Mouse (Mus musculus) spleen, postnatal 10 days (tissue): Measurements from ENCODE around the gene Tex48.

ENCODE experiments used
- DNase-seq, 2 experiments: peaks; one replicate each; pipeline ENCODE4 v3.0.0; 2021 to 2022; ENCODE audit warnings: low spot score in 2 of 2

The Tex48 gene

GRCm38 (mm10) chr4:63595259-63595658 is 27.0 kb downstream of the Tex48 start:
- DNase-seq: no peak

GRCm38 (mm10) chr4:63594459-63595110 is 27.6 kb downstream of the Tex48 start:
- DNase-seq: no peak

GRCm38 (mm10) chr4:63590538-63590937 is 31.7 kb downstream of the Tex48 start:
- no peak for DNase-seq

- DNase-seq: no peak
These were observed 32.2 kb downstream of the Tex48 start for GRCm38 (mm10) chr4:63589987-63590386.

GRCm38 (mm10) chr4:63586240-63586639 is 36.0 kb downstream of the Tex48 start:
- no peak for DNase-seq

GRCm38 (mm10) chr4:63585216-63585615 is 37.0 kb downstream of the Tex48 start:
- DNase-seq: no peak

GRCm38 (mm10) chr4:63582580-63582979 is 39.6 kb downstream of the Tex48 start:
- no peak for DNase-seq

- DNase-seq: no peak
These were observed 42.1 kb downstream of the Tex48 start for GRCm38 (mm10) chr4:63580078-63580477.

- DNase-seq: no peak
These were observed 42.6 kb downstream of the Tex48 start for GRCm38 (mm10) chr4:63579649-63580048.

- DNase-seq: no peak
These were observed 49.6 kb downstream of the Tex48 start for GRCm38 (mm10) chr4:63572621-63573020.

- DNase-seq: no peak
These were observed 51.9 kb downstream of the Tex48 start for GRCm38 (mm10) chr4:63570208-63570781.

GRCm38 (mm10) chr4:63569322-63569721 is 52.9 kb downstream of the Tex48 start:
- no peak for DNase-seq

- no peak for DNase-seq
These were observed 54.4 kb downstream of the Tex48 start for GRCm38 (mm10) chr4:63567712-63568390.

GRCm38 (mm10) chr4:63562742-63563141 is 59.5 kb downstream of the Tex48 start:
- DNase-seq: no peak

- peak; percentile 21 to 53 for DNase-seq
These were observed 60.2 kb downstream of the Tex48 start for GRCm38 (mm10) chr4:63561861-63562675.

- peak; percentile 16 to 29 for DNase-seq
These were observed 62.1 kb downstream of the Tex48 start for GRCm38 (mm10) chr4:63560079-63560478.

GRCm38 (mm10) chr4:63559127-63559697 is 63.0 kb downstream of the Tex48 start:
- peak; percentile 15 to 18 for DNase-seq

- DNase-seq: peak; percentile 76 to 82
These were observed 63.7 kb downstream of the Tex48 start, which contains the start of gene Tmem268 for GRCm38 (mm10) chr4:63558407-63559081. Gene Tmem268, plus strand, starts transcription at chr4:63558781.

- peak; percentile 16 to 43 for DNase-seq
These were observed 64.8 kb downstream of the Tex48 start for GRCm38 (mm10) chr4:63557124-63558059.
